Mouse (Mus musculus) erythroid progenitor cell, adult 5-6 weeks (primary cell): ENCODE results near the gene Gm20388. TPM values are rescaled to one million over a fixed set of nuclear protein-coding genes. Genes with fewer than 3 reads are reported as not detected.
"Not testable (repeated sequence)": the region's sequence is repeated elsewhere in the genome, so short reads cannot be mapped to it uniquely, and the experiment has no call there.

Source experiments
- ATAC-seq: replicated peaks from 2 replicates; pipeline ENCODE4 v1.8.0; 2016; ENCODE audit warnings: moderate number of reproducible peaks, mild to moderate bottlenecking, moderate TSS enrichment, inconsistent platforms; ENCODE audit not compliant: poor library complexity, low FRiP score, severe bottlenecking
- total RNA-seq, 2 experiments: library from RNA; stranded (forward) in 1 of 2; stranded (reverse) in 1 of 2; fragments of 150-400 nt in 1 of 2; fragments of 186-747, 209-891 nt in 1 of 2; gene quantifications; 2 replicates each; pipeline versions ENCODE4 v1.2.3 to v1.2.4; 2015 to 2017; ENCODE audit warnings: low replicate concordance in 2 of 2

The Gm20388 gene
- total RNA-seq, 2 experiments from 2014 or later, result 4.2 TPM; not detected in 1

DNA sequence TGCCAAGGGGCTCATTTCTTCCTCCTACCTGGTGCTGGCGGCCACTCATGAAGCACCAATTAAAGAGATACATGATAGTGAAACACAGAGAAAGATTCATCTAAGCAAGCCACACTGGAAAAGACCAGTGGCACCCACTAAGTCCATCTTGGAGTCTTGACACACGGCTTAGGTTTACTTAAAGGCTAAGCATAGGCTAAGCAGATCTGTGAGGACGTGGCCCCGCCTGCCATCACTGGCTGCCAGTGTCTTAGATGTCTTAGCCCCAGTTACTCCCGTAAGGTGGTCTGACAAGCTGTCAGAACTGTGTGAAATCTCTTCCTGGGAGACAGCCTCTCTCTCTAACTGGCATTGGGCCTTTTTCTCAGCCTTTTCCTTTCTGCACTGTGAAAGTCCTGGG lies 404.3 kb downstream of the Gm20388 start:
- no peak for ATAC-seq

GRCm38 (mm10) chr8:120315644-120316043 lies 405.0 kb downstream of the Gm20388 start:
- ATAC-seq, result no peak

DNA sequence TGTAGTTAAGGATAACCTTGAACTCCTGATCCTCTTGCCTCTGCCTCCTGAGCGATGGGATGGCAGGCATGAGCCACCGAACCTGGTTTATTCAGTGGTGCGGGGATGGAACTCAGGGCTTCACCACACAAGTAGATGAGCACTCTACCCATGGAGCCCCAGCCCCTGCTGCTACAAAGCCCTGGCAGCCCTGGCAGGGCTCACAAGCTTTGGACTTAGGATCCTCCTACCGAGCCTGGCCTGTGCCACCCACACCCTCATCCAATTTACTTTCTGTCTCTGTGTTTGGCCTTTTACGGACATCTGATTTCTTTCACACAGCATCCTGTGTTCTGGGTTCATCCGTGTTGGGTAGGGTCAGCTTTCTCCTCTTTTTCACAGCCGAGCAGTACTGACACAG lies 406.1 kb downstream of the Gm20388 start:
- ATAC-seq, result no peak

- ATAC-seq, result no peak
Measured at GRCm38 (mm10) chr8:120317118-120317824, 406.6 kb downstream of the Gm20388 start.

GRCm38 (mm10) chr8:120318476-120318991 lies 407.9 kb downstream of the Gm20388 start:
- ATAC-seq, result no peak

GRCm38 (mm10) chr8:120319449-120319848 lies 408.8 kb downstream of the Gm20388 start:
- peak; percentile 94 for ATAC-seq

GRCm38 (mm10) chr8:120320146-120320545 lies 409.5 kb downstream of the Gm20388 start:
- ATAC-seq, result no peak

GRCm38 (mm10) chr8:120321724-120322123 lies 411.1 kb downstream of the Gm20388 start:
- no peak for ATAC-seq

- no peak for ATAC-seq
Measured at GRCm38 (mm10) chr8:120322956-120323448, 412.4 kb downstream of the Gm20388 start.

GRCm38 (mm10) chr8:120324555-120324954 lies 413.9 kb downstream of the Gm20388 start:
- no peak for ATAC-seq

DNA sequence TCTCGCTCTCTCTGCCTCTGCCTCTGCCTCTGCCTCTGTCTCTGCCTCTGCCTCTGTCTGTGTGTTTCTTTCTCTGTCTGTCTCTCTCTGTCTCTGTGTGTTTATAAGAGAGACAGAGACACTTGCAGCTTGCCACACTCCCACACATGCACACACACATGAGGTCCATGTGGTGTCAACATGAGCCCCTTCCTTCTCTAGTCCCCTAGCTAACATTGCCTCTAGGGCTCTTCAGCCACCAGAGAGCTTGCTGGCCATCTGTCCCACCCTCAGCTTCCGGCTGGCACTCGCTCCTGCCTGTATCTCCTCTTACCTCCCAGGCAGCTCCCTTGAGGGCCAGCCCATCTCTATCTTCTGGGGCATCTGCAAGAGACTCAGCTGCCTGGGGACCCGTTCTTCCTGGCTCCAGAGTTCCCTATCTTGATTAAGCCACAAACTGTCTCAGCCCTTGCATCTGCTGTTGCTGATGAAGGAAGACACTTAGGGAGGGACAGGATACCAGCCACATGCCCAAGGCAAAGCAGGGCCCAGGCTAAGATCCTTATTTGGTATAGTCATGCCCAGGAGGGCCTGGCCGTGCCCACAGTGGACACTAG lies 414.6 kb downstream of the Gm20388 start:
- ATAC-seq, result peak; percentile 41

DNA sequence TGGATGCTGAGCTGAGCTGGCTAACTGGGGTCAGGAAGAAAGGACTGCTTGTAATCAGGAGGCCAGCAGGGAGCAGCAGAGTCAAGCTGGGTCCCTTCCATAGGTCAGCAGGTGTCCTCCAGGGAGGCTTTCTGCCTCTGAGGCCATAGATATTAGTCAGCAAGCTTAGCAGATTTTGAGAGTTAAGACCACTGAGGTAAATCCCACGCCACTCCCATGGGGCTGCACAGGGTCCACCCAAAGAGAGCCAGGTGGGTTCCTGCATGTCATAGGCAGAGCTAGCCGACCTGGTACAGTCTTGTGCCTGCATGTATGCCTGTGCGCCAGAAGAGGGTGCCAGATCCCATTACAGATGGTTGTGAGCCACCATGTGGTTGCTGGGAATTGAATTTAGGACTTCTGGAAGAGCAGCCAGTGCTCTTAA lies 416.5 kb downstream of the Gm20388 start:
- peak; percentile 43 for ATAC-seq

DNA sequence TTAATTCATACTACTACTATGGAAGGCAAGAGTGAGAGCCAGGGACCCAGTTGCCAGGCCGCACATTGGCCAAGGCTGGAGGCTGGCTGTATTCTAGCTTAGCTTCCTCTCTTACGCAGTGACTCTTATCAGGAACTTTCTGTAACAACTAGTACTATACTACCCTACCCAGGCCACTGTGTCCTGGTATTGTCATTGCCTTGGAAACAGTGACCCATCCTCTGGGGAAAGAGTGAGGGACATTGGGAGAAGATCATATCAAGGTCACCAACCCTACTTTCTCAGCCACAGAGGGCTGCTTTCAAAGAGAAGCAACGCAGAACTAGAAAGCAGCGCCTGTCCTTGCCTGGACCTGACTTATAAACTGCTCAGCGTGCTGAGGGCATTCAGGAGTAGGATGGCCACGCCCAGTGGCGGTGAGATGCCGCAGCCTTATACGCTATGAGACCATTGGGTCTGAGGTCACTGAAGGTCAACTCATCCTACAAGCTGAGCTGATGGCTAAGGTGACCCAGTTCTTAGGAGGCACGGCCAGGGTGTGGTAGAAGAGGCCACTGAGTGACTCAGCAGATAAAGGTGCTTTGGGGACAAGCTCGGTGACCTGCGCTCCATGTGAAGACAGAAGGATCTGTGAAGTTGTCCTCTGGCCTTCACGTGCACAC lies 417.9 kb downstream of the Gm20388 start:
- ATAC-seq, result peak; percentile 64

DNA sequence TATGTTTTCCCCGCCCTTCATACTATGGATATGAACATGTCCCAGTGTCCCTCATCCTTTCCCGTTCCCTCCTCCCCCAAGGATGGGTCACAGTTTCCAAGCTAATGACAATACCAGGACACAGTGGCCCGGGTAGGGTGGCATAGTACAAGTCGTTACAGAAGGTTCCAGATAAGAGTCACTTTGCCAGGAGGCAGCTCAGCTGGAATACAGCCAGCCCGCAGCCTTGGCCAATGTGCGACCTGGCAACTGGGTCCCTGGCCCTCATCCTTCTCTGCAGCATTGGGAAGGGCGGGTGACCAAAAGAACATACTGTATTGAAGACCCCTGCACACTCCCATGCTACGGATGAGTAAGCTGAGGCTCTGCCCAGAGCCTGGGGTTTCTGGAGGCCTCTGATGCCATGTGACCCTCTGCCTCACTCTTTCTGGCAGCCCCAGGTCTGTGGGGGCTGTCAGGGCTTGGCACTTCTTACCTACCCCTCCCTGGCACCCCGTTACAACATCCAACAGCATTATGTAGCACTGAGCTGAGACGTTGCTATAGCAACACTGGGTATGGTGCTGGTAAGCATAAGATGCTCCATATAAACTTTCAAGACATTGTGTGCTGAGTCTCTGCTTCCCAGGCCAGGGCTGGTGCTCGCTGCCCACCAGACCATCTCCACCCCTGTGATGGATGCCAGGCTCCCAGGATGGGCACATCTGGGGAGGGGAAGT lies 418.5 kb downstream of the Gm20388 start:
- ATAC-seq, result peak; percentile 65

DNA sequence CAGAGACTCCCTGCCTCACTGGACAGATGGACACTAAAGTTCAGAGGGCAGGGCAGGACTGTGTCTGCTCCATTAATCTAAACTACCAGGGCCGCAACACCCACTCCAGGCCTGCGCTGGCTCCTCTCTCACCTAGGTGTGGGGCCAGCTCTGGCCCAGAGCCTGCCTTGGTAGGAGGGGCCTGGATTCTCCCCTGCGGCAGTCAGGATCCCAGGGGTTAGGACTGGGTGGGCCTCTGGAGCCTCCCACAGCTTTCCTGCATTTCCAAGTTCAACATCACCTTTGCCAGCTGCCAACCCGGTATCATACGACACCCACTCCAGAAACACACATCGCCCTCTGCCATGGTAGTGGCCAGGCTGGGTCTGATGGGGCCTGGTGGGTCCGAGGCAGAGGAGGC lies 420.4 kb downstream of the Gm20388 start:
- no peak for ATAC-seq

DNA sequence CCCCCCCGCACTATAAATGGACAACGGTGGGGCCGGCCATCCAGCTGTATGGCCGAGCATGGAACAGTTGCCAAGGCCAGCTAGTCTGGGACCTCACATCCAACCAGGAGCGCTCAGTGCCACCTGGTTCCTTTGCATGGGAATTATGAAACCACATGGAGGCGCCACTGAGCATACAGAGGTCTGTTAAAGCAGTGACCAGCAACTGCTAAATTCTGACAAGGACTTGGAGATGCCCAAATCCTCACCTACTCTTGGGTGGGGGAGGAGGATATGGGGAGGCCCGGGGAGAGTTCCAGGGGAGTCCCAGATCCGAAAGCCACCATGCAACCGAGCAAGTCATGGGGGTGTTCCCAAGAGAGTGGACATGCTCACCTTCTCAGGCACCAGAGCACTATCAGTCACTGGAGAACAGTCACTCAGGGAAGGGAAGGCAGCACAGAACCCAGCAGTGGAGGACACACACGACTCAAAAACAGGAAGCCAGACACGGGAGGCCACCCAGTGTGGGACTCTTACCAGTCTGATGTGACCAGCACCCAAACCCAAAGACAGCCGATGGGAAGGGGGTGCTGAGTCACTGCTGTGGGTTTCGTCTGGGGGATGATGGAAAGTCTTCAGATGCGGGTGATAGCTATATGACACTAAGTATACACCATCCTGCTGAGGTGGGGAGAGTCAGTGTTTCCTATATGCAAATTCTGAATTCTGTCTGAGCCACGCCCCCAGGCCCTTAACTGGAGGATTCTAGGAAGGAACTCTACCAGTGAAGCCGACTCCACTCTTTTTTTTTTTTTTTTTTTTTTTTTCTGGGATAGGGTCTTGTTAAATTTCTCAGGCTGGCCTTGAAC lies 422.0 kb downstream of the Gm20388 start:
- ATAC-seq, result no peak

GRCm38 (mm10) chr8:120333681-120334080 lies 423.0 kb downstream of the Gm20388 start:
- no peak for ATAC-seq

- ATAC-seq, result not testable (repeated sequence)
Measured at GRCm38 (mm10) chr8:120334261-120334660, 423.6 kb downstream of the Gm20388 start.

GRCm38 (mm10) chr8:120334878-120335261 lies 424.2 kb downstream of the Gm20388 start:
- ATAC-seq, result no peak
